Mouse (Mus musculus): ENCODE data around the gene Xpo5. TPM values are rescaled to one million over a fixed set of nuclear protein-coding genes. Genes with fewer than 3 reads are reported as not detected.

Gene Xpo5
- total and polyA plus RNA-seq, 2 experiments from 2014 or later: 11.7 to 28.9 TPM

DNA sequence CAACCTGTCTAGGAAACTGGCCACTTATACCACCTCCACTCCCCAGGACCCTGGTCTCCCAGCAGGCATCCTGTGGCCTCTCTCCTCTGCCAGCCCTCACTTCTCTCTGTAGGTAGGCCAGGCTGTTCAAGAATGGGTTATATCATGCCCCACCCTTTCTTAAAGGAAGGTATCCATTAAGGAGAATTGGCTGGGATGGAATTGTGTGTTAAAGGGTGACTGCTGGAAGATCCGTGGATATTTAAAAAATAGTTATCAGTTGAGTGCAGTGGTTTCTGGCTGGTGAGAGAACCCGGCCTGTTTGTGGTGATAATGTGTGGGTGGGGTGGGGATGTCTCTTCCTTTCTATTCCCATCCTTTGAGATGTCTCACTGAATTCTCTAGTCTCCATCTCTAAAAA, 43.3 kb upstream of the Xpo5 start:
- Histone ChIP-seq H3K9ac (replicated peaks; ENCODE audit: low read depth, low read length) (peak overlapping the region; percentile 33; the same call in 1 of the 2 replicates), H3K36me3 (replicated peaks; ENCODE audit: control insufficient read depth, insufficient read depth, low read length) (peaks cover 6% of the 10 kb centered on the region), H3K27me3 (ENCODE audit: control insufficient read depth, insufficient read depth, low read length) (no peaks in the 10 kb centered on the region), H3K27ac (ENCODE audit: low read depth) (peak overlapping the region; percentile 96), H3K4me2 (ENCODE audit: low read depth, low read length) (peak overlapping the region; percentile 72), H3K9me3 (replicated peaks; ENCODE audit: control insufficient read depth, low read length) (no peaks in the 10 kb centered on the region), H3K4me3 (ENCODE audit: low read depth, low read length) (0 out of 2 replicates have a peak overlapping the region, but pooled peaks have one; percentile 86), H3K4me1 (ENCODE audit: control insufficient read depth, insufficient read depth) (peaks cover 21% of the 10 kb centered on the region)
- TF ChIP-seq CTCF (IDR thresholded peaks at IDR 0.05; ENCODE audit: low read depth) (no peak), EP300 (IDR thresholded peaks at IDR 0.05; ENCODE audit: low read depth) (no peak)
- ATAC-seq (ENCODE audit: insufficient read depth, low read depth): no peak
- DNase-seq (ENCODE audit: low spot score): no peak
- 15% methylated on average over 2 of the region's 2 CpGs for WGBS

- TF ChIP-seq CTCF (IDR thresholded peaks at IDR 0.05; ENCODE audit: low read depth) (peak; percentile 39; the same call in 1 of the 2 replicates), EP300 (IDR thresholded peaks at IDR 0.05; ENCODE audit: low read depth) (peak; percentile 57; the same call in 1 of the 2 replicates)
- H3K4me3 ChIP-seq (ENCODE audit: low read depth, low read length): peak overlapping the region; percentile 86
- H3K27me3 ChIP-seq (ENCODE audit: control insufficient read depth, insufficient read depth, low read length): no peaks in the 10 kb centered on the region
- H3K9ac ChIP-seq (replicated peaks; ENCODE audit: low read depth, low read length): peak overlapping the region; percentile 39
- peaks cover 15% of the 10 kb centered on the region for H3K36me3 ChIP-seq (replicated peaks; ENCODE audit: control insufficient read depth, insufficient read depth, low read length)
- H3K27ac ChIP-seq (ENCODE audit: low read depth): peak overlapping the region; percentile 96
- H3K4me1 ChIP-seq (ENCODE audit: control insufficient read depth, insufficient read depth): peaks cover 21% of the 10 kb centered on the region
- peak overlapping the region; percentile 72 for H3K4me2 ChIP-seq (ENCODE audit: low read depth, low read length)
- WGBS: 0% methylated on average over 16 of the region's 16 CpGs
- DNase-seq (ENCODE audit: low spot score) (peak; percentile 97), ATAC-seq (ENCODE audit: insufficient read depth, low read depth) (peak; percentile 79)
- H3K9me3 ChIP-seq (replicated peaks; ENCODE audit: control insufficient read depth, low read length): no peaks in the 10 kb centered on the region
Observed at GRCm38 (mm10) chr17:46160090-46160662, 42.4 kb upstream of the Xpo5 start.

DNA sequence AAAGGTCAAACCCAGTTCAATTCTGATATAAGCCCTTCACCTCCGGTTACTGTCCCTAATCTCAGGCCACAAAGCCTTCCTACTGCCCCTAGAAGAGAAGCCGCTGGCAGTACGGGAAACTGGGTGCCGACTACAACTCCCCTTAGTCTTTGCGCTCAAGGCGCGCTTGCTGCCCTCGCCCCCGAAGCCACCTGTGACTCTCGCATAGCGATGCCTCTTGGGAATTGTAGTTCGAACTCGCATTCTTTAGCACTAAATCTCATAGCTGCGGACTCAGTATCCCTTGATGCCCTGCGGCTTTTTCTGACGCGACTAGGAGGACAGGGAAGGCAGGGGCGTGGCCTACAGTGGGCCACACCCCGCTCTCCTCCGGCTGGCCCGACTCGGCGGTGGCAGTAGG, 41.9 kb upstream of the Xpo5 start, which contains the start of gene Gtpbp2:
Gene Gtpbp2 (plus strand): TSS at position 347 of the 400 bp plus-strand sequence.
- Histone ChIP-seq H3K4me1 (ENCODE audit: control insufficient read depth, insufficient read depth) (peaks cover 21% of the 10 kb centered on the region), H3K36me3 (replicated peaks; ENCODE audit: control insufficient read depth, insufficient read depth, low read length) (peaks cover 20% of the 10 kb centered on the region), H3K27ac (ENCODE audit: low read depth) (peak within 1 kb of the TSS; percentile 96), H3K9ac (replicated peaks; ENCODE audit: low read depth, low read length) (peak within 1 kb of the TSS; percentile 85), H3K4me2 (ENCODE audit: low read depth, low read length) (peak within 1 kb of the TSS; percentile 82), H3K27me3 (ENCODE audit: control insufficient read depth, insufficient read depth, low read length) (no peaks in the 10 kb centered on the region), H3K9me3 (replicated peaks; ENCODE audit: control insufficient read depth, low read length) (no peaks in the 10 kb centered on the region), H3K4me3 (ENCODE audit: low read depth, low read length) (peak within 1 kb of the TSS; percentile 86)
- DNase-seq (ENCODE audit: low spot score): peak; percentile 100
- peak; percentile 89 for ATAC-seq (ENCODE audit: insufficient read depth, low read depth)
- whole genome bisulfite sequencing: 0% methylated on average over 23 of the region's 23 CpGs
- TF ChIP-seq CTCF (IDR thresholded peaks at IDR 0.05; ENCODE audit: low read depth): no peak
- no peak for TF ChIP-seq EP300 (IDR thresholded peaks at IDR 0.05; ENCODE audit: low read depth)

- H3K27ac ChIP-seq (ENCODE audit: low read depth): peak overlapping the region; percentile 86
- WGBS: 1% methylated on average over 19 of the region's 19 CpGs
- no peaks in the 10 kb centered on the region for H3K27me3 ChIP-seq (ENCODE audit: control insufficient read depth, insufficient read depth, low read length)
- ATAC-seq (ENCODE audit: insufficient read depth, low read depth) (no peak), DNase-seq (ENCODE audit: low spot score) (peak; percentile 44)
- H3K4me2 ChIP-seq (ENCODE audit: low read depth, low read length): peak overlapping the region; percentile 82
- H3K36me3 ChIP-seq (replicated peaks; ENCODE audit: control insufficient read depth, insufficient read depth, low read length): peaks cover 25% of the 10 kb centered on the region
- H3K9me3 ChIP-seq (replicated peaks; ENCODE audit: control insufficient read depth, low read length): no peaks in the 10 kb centered on the region
- H3K4me1 ChIP-seq (ENCODE audit: control insufficient read depth, insufficient read depth): peaks cover 21% of the 10 kb centered on the region
- no peak for TF ChIP-seq CTCF (IDR thresholded peaks at IDR 0.05; ENCODE audit: low read depth)
- no peak for TF ChIP-seq EP300 (IDR thresholded peaks at IDR 0.05; ENCODE audit: low read depth)
- peak overlapping the region; percentile 85 for H3K9ac ChIP-seq (replicated peaks; ENCODE audit: low read depth, low read length)
- peak overlapping the region; percentile 86 for H3K4me3 ChIP-seq (ENCODE audit: low read depth, low read length)
Observed at GRCm38 (mm10) chr17:46161179-46161578, 41.4 kb upstream of the Xpo5 start.

- DNase-seq (ENCODE audit: low spot score): no peak
- Histone ChIP-seq H3K9ac (replicated peaks; ENCODE audit: low read depth, low read length) (peak overlapping the region; percentile 85), H3K36me3 (replicated peaks; ENCODE audit: control insufficient read depth, insufficient read depth, low read length) (peaks cover 31% of the 10 kb centered on the region), H3K4me3 (ENCODE audit: low read depth, low read length) (peak overlapping the region; percentile 86), H3K27ac (ENCODE audit: low read depth) (peak overlapping the region; percentile 86), H3K4me2 (ENCODE audit: low read depth, low read length) (peak overlapping the region; percentile 82), H3K9me3 (replicated peaks; ENCODE audit: control insufficient read depth, low read length) (no peaks in the 10 kb centered on the region), H3K4me1 (ENCODE audit: control insufficient read depth, insufficient read depth) (peaks cover 25% of the 10 kb centered on the region), H3K27me3 (ENCODE audit: control insufficient read depth, insufficient read depth, low read length) (no peaks in the 10 kb centered on the region)
- TF ChIP-seq EP300 (IDR thresholded peaks at IDR 0.05; ENCODE audit: low read depth) (no peak), CTCF (IDR thresholded peaks at IDR 0.05; ENCODE audit: low read depth) (no peak)
- no peak for ATAC-seq (ENCODE audit: insufficient read depth, low read depth)
- 41% methylated on average over 9 of the region's 9 CpGs for WGBS
Observed at GRCm38 (mm10) chr17:46161710-46162109, 40.9 kb upstream of the Xpo5 start.

Measured in heart, postnatal 0 days (tissue).